Mouse (Mus musculus) cerebellum, adult 18-20 months (tissue): Measurements from ENCODE around the gene Cdk5rap2.

Source experiments
- DNase-seq, 2 experiments: peaks; one replicate each; pipeline ENCODE4 v3.0.0; 2021

The Cdk5rap2 gene

GRCm38 (mm10) chr4:70335444-70336144 is 74.6 kb downstream of the Cdk5rap2 start:
- DNase-seq = no peak

DNA sequence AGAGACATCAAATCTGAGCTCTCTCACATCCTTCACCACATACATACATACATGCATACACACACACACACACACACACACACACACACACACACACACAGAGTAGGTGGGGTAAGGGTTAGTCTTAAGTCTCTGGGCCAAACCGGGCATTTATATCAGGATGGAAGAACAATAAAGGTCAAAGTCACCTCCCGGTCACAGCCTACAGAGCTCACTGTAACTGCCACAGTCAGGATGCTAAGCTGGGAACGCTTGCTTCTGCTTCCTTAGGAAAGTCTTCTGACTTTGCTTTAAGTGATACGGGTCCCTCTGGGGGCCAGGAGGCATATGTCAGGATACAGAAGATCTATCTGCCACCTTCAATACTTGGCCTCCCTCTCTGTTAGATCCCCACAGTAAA is 75.2 kb downstream of the Cdk5rap2 start:
- DNase-seq = no peak

DNA sequence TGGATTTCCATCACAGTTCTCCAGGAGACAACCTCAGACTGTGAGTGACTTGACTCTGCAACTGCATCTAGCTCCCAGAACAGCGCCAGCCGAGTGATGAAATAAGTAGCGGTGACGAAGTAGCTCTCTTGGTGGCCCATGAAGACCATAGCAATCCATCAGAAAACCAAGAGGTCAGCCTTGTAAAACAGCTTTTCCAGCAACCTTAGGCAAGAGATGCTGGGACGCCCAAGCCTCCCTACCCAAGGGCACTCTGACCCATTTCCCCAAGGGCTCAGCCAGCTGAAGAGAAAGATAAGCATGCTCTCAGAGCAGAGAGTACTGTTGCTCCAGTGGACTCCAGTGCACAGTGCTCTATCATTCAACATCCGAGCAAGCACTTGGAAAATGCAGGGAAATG is 77.3 kb downstream of the Cdk5rap2 start:
- no peak for DNase-seq

- no peak for DNase-seq
Measured at GRCm38 (mm10) chr4:70332576-70332975, 77.7 kb downstream of the Cdk5rap2 start.

DNA sequence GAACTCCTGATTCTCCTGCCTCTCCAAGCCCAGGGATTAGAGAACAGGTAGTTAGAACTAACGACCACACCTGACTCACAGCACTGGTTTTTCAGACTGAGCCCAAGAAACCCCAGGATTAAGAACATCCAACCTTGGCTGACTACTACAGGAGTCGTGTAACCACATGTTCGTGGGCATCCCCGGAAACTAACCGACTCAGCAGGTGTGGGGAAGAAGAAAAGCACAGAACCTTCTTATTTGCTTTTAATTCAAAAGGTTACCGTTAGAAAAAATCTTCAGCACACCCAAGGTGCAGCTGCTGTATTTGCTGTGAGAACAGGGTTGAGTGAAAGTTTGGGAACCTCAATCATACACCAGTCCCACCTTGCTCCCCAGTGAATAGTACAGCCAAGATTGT is 79.1 kb downstream of the Cdk5rap2 start:
- DNase-seq = no peak

- DNase-seq = no peak
Measured at GRCm38 (mm10) chr4:70328033-70328432, 82.2 kb downstream of the Cdk5rap2 start.

DNA sequence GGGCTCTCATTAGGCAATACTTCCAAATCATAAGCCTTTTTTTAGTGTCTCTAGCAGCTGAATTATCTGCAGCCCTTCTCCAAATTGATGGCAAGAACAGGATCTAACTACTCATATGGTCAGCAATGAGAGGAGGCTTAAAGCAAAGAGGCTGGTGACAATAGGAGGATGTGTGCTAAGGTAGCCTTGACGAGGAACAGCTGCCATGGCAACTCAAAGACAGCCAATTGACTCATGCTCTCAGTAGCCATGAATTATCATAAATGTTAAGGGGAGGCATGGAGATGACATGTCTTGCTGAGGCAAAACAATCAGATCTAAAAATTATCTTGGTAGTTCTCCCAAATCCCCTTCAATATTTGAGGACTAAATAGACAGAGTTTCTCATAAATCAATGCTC is 82.8 kb downstream of the Cdk5rap2 start:
- no peak for DNase-seq

DNA sequence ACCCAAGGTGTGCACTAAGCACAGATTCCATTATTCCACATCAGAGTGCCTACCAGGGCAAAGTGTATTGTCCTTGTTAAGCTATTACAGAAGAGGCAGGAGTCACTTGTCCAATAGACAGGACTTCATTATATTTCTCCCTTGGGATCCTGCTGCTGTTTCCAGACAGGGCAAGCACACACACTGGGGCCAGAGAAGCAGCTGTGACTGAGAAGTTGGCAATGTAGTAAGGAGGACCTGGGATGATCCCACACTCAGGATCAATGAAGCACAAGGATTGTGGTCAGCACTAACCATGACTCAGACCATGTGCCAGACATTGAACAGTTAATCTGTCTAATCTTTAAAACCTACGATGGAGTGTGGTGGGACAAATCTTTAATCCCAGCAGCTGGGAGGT is 88.7 kb downstream of the Cdk5rap2 start:
- DNase-seq = no peak

- no peak for DNase-seq
Measured at GRCm38 (mm10) chr4:70312170-70312569, 98.1 kb downstream of the Cdk5rap2 start.

GRCm38 (mm10) chr4:70311530-70311929 is 98.7 kb downstream of the Cdk5rap2 start:
- peak; percentile 66 to 72 for DNase-seq

- peak; percentile 62 to 75 for DNase-seq
Measured at GRCm38 (mm10) chr4:70307230-70307629, 103.0 kb downstream of the Cdk5rap2 start.

DNA sequence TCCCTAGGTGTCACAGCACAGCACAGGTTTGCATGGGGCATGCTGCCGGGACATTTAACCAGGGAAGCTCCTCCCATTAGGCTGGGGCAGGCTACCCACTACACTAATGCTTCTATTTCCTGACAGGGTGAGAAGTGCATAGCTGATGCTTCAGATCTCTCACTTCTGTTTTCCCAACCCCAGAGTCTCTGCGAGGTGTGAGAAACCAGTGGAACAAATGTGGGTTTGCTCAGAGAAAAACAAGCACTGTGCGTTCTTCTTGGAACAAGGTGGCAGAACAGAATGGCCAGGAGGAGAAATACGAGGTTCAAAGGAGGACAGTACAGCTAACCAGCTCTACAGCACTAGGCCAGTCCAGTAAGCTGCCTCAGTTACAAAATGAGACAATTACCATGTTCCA is 106.4 kb downstream of the Cdk5rap2 start:
- DNase-seq = no peak

DNA sequence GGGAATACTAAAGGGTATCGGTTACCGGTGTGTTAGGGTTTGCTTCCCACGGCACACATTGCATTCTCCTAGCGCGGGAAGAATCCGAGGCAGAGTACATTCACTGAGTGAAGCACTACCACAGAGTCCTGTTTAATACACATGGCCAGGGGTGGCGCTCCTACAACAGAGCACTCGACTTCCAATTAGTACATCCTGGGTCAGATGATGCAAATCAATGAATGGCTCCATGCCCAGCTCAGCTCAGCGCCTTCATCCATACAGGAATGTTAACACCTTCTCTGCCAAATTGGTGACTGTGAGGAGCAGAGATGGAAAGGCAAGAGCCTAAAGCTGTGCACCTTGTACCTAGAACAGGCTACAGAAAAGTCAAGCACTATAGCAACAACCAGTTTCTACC is 109.1 kb downstream of the Cdk5rap2 start:
- DNase-seq = no peak

GRCm38 (mm10) chr4:70289361-70289760 is 120.9 kb downstream of the Cdk5rap2 start:
- DNase-seq = no peak

- no peak for DNase-seq
Measured at GRCm38 (mm10) chr4:70283163-70283562, 127.1 kb downstream of the Cdk5rap2 start.

DNA sequence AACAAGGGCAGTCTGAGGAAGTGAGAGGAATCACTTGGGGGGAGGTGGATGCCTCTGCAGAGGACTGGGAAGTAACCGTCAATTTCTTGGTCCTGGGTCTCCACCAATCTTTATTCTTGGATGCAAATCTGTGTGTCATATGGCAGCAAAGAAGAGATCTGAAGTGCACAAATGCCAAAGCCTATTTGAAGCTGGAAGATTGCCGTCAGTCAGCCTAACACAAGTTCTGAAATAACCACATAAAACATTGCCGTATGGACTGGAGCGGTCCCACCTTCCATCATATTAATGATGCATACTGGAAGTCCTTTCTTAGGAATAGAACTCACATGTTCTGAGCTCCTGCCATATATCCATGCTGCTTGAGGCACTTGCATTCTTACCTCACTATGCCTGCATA is 131.4 kb downstream of the Cdk5rap2 start:
- DNase-seq = no peak

DNA sequence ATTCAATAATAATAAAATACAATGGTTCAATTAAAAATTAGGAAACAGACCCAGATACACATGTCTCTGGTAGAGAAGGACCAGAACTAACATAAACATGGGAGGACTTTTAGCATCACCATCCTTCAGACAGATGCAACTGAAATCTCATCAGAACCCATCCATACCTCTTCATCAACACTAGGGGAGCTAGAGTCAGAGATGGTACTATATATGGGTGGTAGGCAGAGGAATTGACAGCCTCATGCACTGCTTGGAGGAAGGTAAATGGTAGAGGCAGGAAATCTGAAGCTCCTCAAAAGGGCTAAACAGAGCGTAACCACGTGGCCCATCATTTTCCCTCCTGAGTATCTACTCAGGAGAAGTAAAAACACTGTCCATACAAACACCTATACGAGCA is 132.2 kb downstream of the Cdk5rap2 start:
- no peak for DNase-seq

DNA sequence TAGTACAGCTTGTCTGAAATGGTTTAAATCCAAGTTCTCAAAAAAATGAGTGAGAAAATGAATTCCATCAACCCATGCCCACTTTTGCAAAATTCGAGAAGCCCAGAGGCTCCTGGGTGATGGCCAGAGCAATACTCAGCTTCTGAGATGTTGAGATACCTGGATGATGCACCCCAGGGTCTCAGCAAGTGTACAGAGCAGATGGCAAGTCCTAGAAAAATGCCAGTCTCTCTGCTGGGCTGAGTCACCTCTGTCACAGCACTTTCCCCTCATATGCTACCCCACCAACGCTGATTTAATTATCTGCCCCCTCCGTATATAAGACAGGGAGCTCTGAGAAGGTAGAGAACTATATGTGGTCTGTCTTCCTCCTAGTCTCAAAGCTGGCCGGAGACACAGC is 137.3 kb downstream of the Cdk5rap2 start:
- peak in 1 of 2 experiments; percentile 21 for DNase-seq

DNA sequence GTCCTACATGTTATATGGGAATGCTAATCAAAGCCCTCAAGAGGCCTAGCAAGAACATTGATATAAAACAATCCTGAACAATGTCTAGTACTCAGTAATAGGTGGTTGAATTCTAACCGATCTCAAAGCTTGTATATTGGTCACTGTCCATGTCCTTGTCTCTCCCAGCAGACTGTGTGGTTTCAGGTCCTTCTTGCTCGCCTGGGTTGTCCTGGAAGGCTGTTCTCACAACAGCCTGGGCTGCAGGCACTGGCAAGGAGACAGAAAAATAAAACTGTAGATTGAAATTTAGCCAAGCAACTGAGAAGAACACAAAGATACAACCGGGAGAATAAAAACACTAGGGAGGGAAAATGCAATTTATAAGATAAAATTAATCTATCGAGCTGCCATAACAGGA is 137.7 kb downstream of the Cdk5rap2 start:
- DNase-seq = no peak

DNA sequence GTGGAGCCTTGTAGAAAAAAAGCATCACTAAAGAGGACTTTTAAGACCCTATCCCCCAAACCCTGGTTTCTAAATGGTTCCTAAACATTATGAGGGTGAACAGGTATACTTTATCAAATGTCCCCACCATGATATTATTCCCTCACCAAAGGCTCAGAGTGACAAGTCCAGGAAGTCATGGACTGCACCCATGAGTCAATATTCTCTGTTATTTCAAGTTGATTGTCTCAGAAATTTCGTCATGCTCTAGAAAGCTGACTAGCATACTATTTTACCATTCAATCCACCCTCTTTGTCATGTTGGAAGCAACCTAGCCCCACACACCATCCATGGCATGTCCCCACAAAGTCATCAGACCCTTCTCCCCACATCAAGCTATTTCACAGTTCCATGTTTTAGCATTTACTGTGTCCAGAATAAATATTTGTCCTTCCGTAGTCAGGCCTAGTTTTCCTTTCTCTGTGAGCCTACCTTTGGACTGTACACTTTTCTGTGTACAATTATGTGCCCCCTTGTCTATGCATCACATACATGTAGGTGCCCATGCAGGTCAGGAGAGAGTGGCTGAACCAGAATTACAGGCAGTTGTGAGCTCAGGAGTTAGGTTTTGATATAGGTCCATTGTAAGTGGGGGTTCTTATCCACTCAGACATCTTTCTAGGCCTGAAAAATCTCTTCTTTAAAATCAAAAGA is 142.9 kb downstream of the Cdk5rap2 start:
- no peak for DNase-seq

DNA sequence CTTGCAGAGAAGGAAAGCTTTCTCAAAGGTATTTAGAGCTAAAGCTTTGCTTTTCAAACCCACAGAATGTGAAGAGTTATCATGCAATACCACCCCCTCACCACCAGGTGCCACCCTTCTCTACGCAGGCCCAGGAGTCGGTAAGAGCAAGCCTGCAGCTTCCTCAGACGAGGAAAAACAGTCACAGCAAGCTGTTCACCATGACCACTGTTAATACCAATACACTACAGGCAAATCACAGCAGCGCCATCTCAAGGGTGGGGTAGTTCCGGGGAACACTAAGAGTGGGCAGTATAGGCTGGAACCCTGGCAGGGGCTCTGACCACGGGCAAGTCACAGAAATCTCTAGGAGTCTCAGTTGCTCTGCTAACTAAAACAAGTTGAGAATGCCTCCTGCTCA is 145.0 kb downstream of the Cdk5rap2 start:
- DNase-seq = peak; percentile 38 to 45

DNA sequence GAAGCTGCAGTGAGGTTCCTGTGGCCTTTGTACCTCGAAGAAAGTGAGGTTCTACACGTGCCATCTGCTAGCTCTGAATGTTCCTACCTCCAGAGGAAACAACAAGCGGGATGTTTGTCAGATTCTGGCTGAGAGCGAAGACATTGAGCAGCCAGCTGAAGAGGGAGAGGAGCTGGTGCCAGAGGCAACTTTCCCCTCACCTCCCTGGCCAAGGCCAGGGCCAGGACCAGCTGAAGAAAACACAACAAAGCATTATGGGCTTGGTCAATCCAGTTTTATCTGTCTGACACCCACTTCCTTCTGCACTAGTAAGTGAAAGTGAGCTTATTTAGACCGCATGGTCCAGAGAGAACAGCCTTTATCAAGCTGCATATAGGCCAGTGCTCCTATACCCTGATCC is 147.4 kb downstream of the Cdk5rap2 start:
- DNase-seq = peak in 1 of 2 experiments; percentile 19

GRCm38 (mm10) chr4:70261315-70261714 is 148.9 kb downstream of the Cdk5rap2 start:
- DNase-seq = no peak

- peak; percentile 16 to 42 for DNase-seq
Measured at GRCm38 (mm10) chr4:70260419-70260807, 149.8 kb downstream of the Cdk5rap2 start.
